Mouse (Mus musculus): Measurements from ENCODE around the gene Gm5741.

Gene Gm5741

GRCm38 (mm10) chr8:85027516-85027855 is 40.3 kb downstream of the Gm5741 start:
- no peak for DNase-seq

- DNase-seq: peak; percentile 97 to 98
These were observed 40.9 kb downstream of the Gm5741 start, which contains the start of gene Trir for GRCm38 (mm10) chr8:85026670-85027515. Trir (plus strand) TSS chr8:85026823.

DNA sequence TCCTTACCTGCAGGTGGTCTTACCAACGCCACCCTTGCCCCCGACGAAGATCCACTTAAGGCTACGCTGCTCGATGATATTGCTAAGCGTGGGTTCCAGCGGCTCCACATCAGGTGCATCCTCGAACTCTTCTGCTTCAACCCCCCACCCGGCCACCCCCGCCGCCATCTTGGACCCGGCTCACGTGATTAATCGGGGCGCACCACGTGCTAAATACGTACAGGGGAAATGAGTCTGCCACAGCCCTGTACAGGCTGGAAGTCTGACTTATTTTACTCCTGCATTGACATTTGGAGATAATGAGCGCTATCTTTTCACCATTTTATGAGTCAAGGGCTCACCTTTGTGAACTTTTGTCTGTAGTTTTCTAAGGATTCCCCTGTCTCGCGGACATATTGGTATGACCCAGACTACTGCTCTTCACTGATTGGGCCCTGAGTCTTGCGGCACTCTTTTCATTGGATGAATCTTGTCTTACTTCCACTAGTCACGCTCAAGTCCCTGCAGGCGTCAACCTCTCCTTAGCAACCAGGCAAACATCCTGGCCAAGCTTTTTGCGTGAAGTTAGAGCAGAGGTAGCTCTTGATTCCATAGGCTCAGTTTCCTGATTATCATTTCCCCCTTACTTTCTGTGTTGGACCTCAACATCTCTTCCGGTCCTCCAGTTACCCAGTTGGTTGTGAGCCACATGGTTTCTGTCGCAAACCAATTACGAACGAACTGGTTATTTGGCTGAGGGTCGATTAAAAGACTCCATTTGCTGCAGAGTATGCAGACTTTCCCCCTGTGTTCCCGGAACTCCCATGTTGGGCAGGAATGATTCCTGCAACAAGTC is 42.5 kb downstream of the Gm5741 start, which contains the start of gene Asna1:
TSS of gene Asna1 (minus strand) at position 184 of the 835 bp plus-strand sequence.
- DNase-seq: peak; percentile 84 to 91

DNA sequence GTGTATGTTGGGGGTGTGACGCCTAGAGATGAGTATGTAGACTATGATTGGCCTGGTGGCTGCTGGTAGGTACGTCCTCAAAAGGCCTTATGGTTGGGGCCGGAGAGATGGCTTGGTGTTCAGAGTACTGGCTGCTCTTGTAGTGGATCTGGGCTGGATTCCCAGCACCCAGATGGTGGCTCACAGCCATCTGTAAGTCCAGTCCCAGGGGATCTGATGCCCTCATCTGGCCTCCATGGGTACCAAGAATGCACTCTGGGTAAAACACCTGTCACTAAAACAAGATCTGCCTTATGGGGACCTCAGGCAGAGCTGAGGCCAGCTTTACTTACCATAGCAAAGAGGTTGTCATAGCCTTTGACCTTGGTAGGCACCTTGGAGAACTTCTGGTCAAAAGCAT is 43.9 kb downstream of the Gm5741 start:
- no peak for DNase-seq

DNA sequence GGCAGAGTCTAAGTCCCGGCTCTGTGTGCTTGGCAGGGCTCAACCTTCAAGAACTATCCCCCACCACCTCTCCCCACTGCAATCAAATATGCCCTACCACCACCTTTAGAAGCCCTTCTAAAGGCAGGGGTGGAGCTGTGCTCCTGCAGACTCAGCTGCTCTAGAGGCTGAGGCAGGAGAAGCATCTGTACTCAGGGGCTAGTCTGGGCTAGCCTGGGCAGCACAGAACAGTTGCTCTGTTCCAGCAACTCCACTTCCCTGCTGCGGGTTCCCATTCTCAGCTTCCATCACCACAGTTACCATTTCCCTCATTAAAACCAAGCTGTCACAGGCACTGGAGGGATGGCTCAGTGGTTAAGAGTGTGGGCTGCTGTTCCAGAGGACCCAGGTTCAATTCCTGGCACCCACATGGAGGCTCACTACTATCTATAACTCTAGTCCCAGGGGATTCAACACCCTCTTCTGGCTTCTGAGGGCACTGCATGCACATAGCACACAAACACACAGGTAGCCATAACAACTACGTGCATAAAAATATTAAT is 46.2 kb downstream of the Gm5741 start:
- DNase-seq: no peak

Measured in kidney, adult 8-10 months (tissue).